Mouse (Mus musculus) kidney, adult 2 months (tissue): Measurements from ENCODE around the gene Ptpre.

Source experiments
- CTCF ChIP-seq: fragments of 200-500 bp; conservative IDR thresholded peaks from 2 replicates; pipeline ENCODE4 v1.5.1; 2011; ENCODE audit warnings: low read depth, mild to moderate bottlenecking, control low read depth, low read length, moderate library complexity, mixed read lengths; ENCODE audit not compliant: insufficient read depth, insufficient read length
- POLR2A ChIP-seq: fragments of 200-500 bp; IDR thresholded peaks from one replicate; pipeline ENCODE4 v1.6.1; 2011; ENCODE audit warnings: low read depth, low read length, control low read depth

GRCm38 (mm10) chr7:135601607-135602006 is 64.3 kb downstream of the Ptpre start:
- TF ChIP-seq CTCF: no peak
- no peak for TF ChIP-seq POLR2A
